Mouse (Mus musculus) monocyte, adult 5-6 weeks (primary cell): ENCODE results near the gene Mapk3. TPM values are rescaled to one million over a fixed set of nuclear protein-coding genes. Genes with fewer than 3 reads are reported as not detected.

Experiments used
- ATAC-seq: fragments of 153-309, 156-312 bp; replicated peaks from 2 replicates; pipeline ENCODE4 v1.8.0; 2017; ENCODE audit warnings: mild to moderate bottlenecking; ENCODE audit not compliant: low TSS enrichment, insufficient number of reproducible peaks, severe bottlenecking, poor library complexity, low FRiP score
- total RNA-seq: library from RNA; stranded (forward); fragments of 200-1000, 200-491, 200-594 nt; gene quantifications from 3 replicates; pipeline ENCODE4 v1.2.3, GENCODE M21; 2017

The Mapk3 gene
- total RNA-seq, 1 experiment from 2014 or later: 55.3 TPM

GRCm38 (mm10) chr7:126797411-126798126 lies 38.2 kb downstream of the Mapk3 start, which contains the start of gene Fam57b:
TSS of gene Fam57b (plus strand) at chr7:126797668.
- no peak for ATAC-seq

DNA sequence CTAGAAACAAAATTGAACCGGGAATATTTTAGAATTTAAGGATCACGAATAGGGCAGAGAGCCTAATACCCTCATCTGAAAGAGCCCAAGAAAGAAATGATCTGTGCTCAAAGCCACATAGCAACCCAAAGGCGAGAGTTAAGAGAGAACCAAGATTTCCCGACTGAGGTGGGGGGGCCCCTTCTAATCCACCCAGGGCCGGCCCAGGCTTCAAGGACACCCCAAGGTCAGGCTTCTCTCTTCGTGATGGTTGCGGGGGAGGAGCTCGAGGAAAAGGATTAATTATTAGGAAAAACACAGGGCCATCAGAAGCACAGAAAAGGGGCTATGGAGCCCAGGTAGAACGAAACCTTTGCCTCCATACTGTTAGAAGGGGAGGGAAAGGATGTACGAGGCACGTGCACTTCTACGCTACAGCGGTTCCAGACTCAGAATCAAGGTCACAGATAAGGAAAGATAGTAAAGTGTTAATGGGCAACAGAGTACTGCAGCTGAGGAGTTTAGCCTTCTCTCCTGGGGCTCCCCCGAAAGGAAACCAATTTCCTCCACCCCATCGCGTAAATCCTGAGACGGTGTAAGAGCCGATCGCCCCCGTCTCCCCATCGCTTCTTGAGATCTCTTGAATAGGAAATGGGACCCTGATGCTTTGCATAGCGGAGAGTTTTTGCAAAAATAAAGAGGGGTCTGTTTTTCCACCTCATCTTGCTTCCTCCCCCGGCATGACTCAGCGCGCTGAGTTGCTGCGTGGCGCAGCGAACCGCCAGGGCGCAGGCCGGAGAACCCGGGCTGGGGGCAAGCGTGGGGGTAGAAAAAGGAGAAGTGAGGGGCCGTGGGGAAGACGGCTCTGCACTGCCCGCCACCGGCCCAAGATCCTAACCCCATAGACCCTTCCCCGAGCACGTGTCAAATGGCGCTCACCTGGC lies 39.0 kb downstream of the Mapk3 start:
- no peak; the same call in none of the 2 replicates for ATAC-seq

- peak; percentile 80 for ATAC-seq
These were observed 39.7 kb downstream of the Mapk3 start for GRCm38 (mm10) chr7:126799050-126799467.

DNA sequence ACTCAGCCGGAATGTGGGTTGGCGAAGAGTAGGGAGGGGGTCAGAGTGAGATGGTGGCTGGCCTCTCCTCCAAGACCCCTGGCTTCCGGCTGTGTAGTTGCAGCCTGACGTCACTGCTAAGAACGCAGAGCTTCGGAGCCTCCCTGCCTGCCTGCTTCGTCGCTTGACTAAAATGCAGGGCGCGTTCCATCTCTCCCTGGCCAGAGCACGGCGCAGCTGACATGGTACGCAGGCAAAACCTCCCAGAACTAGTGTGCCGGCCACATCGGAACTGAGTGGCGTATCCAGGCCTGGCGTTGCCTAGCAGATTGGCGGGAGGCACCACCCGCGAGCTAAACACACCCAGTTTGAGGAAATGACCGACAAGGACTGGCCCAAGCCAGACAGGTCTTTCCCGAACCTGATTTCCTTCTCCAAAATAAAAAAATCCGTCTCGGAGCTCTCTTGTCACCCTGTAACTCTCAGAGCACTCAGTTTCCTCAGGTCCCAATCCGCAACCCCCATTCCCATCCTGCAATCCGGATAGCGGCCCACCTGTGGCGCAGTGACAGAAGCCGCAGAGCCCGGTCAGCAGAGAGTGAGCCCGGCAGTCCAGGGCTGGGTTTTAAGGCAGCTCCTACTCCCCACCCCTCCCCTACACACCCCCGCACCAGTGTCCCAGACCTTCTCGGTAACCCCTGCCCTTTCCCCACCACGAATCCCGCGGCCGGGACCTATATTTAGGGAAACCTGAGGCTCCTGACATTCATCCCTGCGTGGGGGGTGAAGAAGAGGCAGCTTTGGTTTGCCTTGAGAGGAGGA lies 40.3 kb downstream of the Mapk3 start:
- ATAC-seq: peak; percentile 55

- no peak for ATAC-seq
These were observed 41.1 kb downstream of the Mapk3 start for GRCm38 (mm10) chr7:126800269-126801056.

DNA sequence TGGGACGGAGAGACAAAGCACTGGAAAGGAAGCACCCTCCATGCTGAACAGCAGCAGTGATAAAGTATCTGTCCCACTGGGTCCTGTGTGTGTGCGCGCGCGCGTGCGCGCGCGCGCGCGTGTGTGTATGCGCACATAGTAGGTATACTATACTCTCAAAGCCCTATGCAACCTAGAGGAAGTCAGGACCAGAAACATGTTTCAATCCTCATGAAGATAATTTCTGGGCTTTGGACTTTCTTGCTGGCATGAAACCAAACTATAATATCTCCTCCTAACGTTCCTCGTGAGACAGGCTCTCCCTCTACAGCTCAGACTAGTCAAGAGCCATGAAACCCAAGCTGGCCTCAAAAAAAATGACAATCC lies 41.6 kb downstream of the Mapk3 start:
- ATAC-seq: no peak

DNA sequence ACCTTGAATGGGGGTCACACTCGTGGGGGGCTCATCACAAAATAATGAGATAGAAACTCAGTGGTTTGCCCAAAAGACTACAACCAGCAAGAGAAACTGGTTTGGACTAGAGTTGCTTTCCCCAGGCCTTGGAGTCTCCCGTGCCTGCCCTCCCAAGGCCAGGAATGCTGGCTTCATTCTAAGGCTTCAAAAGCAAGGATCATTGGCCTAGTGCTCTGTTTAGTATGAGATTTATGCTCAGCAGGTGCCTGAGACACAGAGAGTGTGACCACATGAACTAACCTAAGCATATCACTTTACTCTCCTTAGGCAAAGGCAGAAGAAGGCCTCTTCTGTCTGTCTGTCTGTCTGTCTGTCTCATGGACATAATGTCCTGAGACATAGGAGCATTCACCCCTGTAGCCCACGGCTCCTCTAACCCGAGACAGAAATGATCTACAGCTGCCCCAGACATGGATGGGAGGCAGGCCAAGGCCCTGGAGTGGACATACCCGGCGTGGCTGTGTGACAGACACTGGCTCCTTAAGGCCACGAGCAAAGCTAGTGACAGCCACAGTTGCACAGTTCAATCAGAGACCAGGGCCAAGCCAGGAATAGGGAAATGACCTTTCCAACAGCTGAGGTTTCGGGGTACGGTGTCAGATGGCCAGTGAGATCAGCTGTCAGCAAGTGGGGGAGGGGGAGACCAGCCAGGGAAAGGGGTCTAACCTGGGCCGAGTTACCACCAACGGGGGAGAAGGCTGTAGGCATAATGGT lies 42.9 kb downstream of the Mapk3 start:
- ATAC-seq: no peak

GRCm38 (mm10) chr7:126803181-126803580 lies 43.8 kb downstream of the Mapk3 start:
- no peak for ATAC-seq

DNA sequence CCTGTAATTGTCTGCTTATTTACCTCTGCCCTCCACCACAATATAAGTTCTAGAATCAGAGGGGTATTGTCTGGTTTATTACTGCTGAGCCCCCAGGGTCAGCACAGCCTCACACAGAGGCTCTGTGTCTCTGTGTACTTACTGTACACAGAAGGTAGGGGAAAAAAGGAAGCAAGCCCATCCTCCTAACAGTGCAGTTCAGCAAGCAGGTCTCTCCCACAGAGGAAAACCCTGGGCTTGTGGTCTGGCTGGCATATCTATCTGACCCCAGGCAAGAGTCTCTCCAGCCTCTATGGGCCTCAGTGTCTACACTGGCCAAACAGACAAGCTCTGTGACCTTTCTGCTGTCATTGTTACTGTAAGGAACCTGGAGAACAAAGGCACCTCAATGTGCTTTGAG lies 44.4 kb downstream of the Mapk3 start:
- no peak for ATAC-seq

GRCm38 (mm10) chr7:126806956-126807355 lies 47.6 kb downstream of the Mapk3 start:
- ATAC-seq: no peak

DNA sequence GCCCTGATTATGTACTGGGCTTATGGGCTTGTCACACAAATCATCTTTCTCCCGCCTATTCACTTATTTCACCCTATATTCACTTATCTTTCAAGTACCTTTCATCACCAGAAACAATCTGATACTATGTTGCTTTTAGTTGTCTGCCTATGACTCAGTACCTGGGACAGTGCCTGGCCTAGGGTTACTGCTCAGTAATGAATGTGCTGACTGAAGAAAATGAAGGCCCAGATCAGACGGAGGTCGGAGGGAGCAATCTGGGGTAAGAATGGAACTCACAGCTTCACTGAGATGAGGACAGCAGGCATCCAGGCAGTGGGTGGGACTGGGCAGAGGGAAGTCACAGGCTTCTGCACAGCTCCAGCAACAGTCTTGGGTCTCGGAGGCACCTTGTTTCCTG lies 48.0 kb downstream of the Mapk3 start:
- no peak for ATAC-seq

DNA sequence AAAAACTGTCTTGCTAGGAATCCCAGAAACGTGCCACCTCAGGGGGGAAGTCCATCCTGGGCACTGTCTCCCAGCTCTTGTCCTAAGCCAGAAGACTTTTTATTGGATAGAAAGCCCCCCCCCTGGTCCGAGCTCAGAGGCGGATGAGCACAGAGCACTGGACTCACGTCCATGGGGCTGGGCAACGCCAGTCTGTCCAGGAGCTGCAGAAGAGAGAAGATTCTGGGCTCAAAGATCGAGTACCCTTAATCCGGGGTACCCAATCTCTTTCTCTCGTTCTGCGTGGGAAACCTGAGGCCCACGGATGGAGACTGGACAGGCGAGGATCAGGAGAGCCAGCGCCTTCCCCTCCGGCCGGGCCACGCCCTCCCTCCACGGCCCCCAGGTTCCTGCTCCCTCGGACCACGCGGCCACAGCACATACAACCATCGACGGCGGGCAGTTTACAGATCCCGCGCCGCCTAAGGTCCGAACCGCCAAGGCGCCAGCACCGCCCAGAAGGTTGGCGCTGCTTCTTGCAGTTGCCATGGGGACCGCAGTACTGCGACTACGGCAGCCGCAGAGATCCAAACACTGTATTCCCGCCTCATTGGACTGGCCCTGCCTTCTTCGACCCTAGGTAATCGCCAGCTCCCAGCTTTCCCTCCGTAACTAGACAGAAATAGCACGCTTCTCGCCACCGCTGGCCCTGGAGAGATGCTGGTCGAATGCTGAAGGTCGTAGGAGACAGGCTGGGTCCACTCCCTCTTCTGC lies 49.5 kb downstream of the Mapk3 start:
- peak; percentile 69 for ATAC-seq

- no peak for ATAC-seq
These were observed 50.4 kb downstream of the Mapk3 start for GRCm38 (mm10) chr7:126809723-126810369.
